Mouse (Mus musculus): ENCODE data around the gene Peg12. TPM values are rescaled to one million over a fixed set of nuclear protein-coding genes. Genes with fewer than 3 reads are reported as not detected.

The Peg12 gene
- polyA plus RNA-seq, 1 experiment, result 0.21 TPM

DNA sequence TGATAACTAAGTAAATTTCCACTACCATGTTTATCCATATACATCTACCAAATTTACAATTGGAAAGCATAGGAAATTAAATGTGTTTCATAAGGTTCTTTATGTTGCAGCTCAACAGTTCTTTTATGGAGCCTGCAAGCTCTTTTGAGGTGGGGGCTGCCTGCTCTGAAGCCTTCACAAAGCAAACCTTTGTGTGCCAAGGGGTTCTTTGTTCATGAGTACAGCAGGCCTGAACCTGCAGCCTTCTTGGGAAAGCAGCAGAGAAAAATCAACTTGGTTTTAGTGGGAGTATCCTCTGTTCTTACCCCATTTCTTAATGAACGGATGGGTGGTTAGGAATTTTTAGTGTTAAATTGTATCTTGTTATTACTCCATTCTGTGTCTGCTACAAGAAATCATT is 49.1 kb downstream of the Peg12 start:
- Histone ChIP-seq H3K4me3 (replicated peaks; ENCODE audit: insufficient read depth, low read depth, low read length) (no peak overlapping the region), H3K27ac (ENCODE audit: insufficient read depth, low read length) (no peak overlapping the region), H3K27me3 (ENCODE audit: control insufficient read depth, insufficient read depth, low read length) (no peaks in the 10 kb centered on the region), H3K4me1 (ENCODE audit: control insufficient read depth, insufficient read depth, low read length) (no peaks in the 10 kb centered on the region)
- DNase-seq, result no peak
- TF ChIP-seq POLR2A (IDR thresholded peaks at IDR 0.05; ENCODE audit: borderline replicate concordance, insufficient read depth, low read length) (no peak), CTCF (IDR thresholded peaks at IDR 0.05; ENCODE audit: borderline replicate concordance, insufficient read depth, low read depth, low read length) (no peak)
- 56% methylated on average over 1 of the region's 1 CpGs for whole genome bisulfite sequencing

Other genes with a start within 250 kb of the Peg12 start
- gene Ndn, start 117.9 kb downstream of the Peg12 start, polyA plus RNA-seq (2012; rRNA removed), result 172 and 178 TPM in 2 replicates
- 1.9 and 2.0 TPM in 2 replicates for gene Magel2, start 87.5 kb downstream of the Peg12 start, polyA plus RNA-seq (2012; rRNA removed)
- gene Mkrn3, start 44.4 kb downstream of the Peg12 start, polyA plus RNA-seq (2012; rRNA removed), result 6.7 and 6.9 TPM in 2 replicates

Measured in cerebellum, adult 2 months (tissue).